Mouse (Mus musculus): Measurements from ENCODE around the gene Slc23a2. TPM values are rescaled to one million over a fixed set of nuclear protein-coding genes. Genes with fewer than 3 reads are reported as not detected.

Gene Slc23a2
- total RNA-seq, 4 experiments from 2014 or later = 102 to 154 (median 134) TPM

DNA sequence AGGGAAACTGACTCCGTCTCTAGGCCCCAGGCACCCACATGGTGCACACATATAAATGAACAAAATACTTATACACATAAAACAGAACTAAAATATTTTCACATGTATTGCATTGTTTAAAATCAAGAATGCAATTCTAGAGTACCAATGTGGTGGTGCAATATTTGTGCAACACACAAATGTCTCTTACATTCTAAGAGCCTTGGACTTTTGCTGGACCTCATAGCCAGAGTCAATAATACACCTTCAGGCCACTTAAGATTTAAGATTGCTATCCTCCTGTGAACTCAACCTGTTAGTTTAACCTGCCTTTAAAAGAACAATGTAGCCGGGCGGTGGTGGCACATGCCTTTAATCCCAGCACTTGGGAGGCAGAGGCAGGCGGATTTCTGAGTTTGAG lies 98.2 kb downstream of the Slc23a2 start:
- no peak for DNase-seq

DNA sequence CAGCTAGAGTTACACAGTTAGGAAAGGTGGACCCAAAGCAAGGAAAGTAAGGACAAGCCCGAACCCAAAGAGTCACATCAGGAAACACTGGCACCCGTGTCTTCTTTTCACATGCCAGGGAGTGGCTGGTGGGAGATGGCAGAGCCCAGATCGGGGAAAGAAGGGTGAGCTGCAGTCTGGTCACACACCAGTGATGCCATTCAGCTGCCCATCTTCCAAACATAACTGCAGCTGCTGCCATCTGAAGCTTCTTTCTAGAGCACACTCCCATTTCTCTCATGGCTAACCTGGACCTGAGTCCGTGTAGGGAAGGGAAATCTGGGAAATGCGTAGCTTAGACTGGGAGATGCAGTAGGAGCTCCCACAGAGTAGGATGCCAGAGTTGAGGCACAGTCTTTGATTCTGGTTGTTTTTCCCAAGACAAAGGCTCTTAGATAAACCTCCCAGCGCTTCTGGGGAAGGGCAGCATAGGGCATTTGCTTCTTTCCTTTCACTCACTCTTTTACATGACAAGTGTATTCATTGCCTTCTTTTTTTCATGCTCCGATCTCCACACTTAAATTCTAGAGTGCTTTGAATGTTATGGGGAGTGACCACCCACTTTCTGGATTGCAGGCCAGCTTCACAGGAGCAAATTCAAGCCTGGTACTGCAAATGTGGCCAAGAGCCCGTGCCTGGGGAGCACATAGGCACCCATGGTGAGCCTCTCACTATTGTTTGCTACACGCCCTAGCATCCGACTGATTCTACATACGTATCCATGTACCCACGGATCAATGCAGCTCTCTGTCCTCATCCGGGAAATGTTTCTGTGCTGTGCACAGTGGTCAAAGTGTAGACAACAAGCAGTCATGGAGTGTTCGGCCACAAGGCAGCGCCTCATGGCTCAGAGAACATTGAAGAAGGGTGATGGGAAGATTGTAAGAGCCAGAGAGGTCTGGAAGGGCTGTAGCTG lies 100.3 kb downstream of the Slc23a2 start:
- no peak for DNase-seq

DNA sequence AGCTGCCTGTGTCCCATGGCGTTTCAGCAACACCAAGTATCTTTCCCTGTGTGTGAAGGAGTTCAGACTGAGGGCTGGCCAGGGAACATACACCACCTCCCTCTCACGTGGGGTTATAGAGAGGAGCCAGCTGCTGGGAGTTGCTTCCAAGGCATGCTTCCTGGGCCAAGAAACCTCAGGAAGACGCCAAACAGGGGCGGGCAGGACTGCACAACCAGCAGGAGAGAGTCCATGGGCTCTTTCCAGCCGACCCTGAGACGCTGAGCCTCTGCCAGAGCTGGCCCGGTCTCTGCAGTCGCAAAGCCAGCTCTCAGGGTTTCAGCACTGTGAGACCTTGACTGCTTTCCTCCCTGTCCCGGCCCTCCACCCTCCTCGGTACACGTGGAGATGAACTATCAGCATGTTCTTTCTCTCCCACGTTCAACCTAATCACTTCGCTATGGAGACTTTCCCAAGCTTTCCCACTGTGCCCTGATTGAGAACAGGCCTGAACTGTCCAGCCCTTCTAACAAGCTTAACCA lies 101.7 kb downstream of the Slc23a2 start:
- peak; percentile 75 for DNase-seq

DNA sequence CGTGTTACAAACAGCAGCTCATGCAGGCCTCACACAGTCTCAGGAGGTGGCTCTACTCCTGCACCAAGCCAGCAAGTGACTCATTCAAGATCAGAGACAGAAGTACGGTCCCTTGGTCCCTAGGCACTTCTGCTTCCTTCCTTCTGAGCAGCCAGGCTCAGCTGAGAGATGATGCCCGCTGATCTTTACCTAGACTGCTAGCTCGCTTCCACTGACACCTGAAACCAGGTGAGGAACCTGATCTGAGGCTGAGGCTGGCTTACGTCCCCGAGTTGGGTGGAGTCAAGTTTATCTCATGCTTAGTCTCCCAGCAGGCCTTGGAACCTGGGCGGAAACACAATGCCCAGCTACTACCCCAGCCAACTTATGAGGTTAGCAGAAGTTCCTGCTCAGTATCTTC lies 105.0 kb downstream of the Slc23a2 start:
- DNase-seq = no peak

DNA sequence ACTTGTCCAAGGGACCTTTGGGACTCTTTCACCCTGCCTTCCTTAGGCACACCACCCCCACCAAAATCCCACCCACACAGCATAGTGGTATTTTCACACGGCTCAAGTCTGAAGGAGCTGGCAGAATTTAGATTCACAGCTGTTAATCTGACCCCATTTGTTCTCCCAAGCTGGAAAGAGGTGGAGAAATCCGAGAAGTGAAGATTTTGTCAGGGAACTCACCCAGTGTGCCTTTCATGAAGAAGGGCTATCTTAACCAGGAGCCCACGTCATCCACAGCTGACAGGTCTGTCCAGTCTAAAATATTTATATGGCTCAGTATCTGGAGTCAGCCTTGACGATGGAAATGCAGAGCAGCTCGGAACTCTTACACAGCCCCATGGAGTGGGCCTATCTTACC lies 108.6 kb downstream of the Slc23a2 start:
- DNase-seq = no peak

DNA sequence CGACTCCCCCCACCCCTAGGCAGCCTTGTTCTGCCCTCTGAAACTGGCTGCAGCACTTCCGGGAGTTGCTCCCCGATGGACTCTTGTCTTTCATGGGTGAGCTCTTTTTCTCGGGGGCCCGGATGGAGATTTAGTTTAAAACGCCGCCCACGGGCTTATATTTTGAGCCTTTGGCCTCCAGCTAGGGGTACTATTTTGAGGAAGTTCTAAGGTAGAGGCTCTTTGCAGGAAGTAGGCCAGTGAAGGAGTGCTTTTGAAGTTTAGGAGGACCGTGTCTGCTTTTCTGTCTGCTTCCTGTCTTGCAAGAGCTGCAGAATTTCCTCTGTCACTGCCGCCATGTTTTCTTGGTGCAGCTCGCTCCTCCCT lies 109.5 kb downstream of the Slc23a2 start:
- DNase-seq = no peak

DNA sequence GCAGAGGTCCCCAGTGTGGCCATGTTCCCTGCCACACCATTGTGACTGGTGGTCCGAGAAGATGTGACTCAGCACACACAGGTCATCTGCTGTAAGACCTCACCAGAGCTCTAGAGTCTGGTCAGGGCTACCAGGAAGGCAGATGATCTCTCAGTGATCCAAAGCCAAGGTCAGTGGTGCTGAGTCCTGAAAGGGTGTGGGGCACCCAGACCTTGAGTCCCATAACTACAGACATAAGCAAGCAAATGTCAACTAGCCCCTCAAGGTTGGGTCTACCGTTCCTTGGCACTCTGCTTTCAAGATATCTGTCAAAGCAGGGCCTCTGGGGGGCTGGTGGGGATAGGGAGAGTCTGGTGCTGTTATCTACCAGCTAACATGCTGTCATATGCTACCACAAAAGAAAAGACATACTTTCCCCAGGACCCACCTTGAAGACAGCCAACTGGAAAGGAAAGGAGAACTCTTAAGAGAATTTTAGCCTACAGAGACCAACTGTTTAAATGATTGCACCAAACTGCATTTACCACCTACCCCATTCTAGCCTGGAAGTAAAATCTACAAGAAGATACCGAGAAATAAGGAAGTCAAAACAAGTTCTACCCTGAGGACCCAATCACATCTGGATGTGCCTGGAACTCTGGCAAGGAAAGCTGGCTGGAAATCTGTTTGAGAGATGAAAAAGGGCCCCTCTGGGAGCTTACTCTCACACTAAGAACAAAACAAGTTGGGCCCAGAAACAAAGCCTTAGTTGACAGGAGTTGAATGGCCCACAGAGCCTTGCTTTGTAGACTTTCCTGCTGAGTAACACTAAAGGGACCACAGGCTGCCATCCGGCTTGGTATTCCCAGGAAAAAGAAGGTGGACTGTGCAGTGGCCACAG lies 110.1 kb downstream of the Slc23a2 start:
- no peak for DNase-seq

DNA sequence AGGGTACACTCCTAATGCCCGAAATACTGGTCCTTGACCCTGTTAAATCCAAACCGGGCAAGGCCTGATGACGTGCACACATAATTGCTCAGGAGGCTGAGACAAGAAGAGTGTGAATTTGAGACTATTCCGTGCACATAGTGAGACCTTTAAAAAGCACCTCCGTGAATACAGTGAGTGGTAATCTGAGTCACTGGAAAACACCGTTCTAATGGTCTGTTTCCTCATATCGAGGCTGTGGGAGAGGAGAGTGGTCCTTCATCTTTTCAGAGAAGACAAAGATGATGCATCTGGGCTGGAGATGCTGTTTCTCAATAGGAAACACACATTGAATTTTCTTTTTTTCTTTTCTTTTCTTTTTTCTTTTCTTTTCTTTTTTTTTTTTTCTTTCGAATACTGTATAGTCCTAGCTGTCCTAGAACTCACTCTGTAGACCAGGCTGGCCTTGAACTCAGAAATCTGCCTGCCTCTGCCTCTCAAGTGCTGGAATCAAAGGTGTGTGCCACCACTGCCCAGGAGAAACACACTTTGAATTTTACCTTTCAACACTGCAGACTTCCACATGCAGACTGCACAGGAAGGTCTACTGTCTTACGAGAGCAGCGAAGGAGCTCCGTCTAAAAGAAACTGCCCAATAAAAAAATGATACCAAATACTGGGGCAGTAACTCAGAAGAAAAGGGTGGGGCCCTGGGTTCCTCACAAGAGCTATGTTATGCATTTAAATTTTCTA lies 113.4 kb downstream of the Slc23a2 start:
- DNase-seq = no peak

DNA sequence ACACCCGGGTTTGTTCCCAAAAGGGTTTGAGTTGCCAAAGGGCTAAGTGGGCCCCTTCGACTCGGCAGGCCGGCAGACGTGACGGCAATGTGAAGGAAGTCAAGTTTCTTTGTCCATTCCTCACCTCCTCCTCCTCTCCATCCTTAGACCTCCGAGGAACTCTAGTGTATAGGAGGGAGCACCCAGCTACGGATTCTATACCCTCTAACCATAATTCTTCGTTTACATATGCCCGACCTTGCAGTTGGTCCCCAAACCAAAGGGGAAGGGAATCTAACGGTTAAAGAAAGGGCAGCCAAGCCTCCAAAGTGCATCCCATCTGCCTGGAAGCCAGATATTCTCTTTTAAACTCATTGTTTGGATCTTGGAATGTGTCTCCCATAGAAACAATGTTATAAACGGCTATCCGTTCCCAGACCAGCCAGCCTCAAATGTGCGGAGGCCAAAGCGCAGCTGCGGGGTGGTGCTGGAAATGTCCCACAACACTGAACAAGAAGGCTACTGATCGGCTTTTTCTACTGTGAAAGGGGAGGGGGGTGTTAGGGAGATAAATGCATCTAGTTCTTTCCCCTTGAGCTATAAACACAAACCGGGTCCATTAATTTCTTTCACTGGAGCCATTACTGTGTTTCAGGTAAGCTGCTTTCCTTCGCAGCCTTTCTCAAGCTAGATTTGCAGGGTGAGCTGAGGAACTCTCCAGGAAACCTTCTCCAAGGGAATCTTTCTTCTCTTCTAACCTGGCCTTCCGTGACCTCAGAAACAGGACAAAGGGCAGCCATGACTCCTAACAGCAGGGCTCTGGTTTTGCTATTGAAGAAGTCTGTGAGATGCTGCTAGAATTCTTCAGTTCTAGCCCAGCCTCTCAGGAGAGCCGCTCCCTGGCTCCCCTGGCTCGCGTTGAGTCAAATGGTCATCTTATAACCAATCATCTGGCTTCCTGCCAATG lies 114.2 kb downstream of the Slc23a2 start:
- DNase-seq = no peak

DNA sequence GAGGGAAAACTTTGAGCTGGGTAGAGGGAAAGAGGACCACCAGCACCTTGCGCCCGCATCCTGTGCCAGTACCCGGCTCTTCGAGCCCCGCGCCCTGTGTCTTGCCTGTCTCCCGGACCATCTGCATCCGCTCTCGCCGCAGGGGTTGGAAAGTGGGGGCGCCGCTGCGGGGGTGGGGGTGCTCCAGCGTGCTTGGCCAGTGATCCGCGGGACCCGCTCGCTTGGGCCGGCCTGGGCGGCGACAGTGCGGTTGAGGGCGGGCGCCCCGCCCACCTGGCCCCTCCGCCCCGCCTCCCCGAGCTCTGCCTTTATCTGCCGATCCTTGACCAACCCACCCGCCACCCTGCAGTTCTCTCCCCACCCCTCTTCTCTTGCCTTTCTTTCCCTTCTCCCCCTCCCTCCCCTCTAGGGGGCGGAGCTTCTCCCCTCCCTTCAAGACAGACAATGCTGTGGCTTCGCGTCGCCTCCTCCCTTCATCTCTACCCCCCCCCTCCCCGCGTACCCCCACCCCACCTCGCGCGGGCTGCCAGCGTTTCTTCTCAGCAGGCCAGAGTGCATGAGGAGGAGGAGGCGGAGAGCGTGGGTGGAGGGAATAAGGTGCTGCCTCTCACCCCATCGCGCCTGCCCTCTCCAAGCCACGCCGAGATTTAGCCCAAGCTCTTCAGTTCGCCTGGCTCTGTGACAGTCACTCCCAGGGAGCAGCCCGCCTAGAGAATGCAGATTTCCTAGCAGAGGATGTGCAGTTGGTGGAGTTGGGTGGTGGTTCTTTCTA lies 115.1 kb downstream of the Slc23a2 start, which contains the start of gene Rassf2:
Gene Rassf2 (minus strand): TSS at position 613 of the 772 bp plus-strand sequence.
- DNase-seq = peak; percentile 70

DNA sequence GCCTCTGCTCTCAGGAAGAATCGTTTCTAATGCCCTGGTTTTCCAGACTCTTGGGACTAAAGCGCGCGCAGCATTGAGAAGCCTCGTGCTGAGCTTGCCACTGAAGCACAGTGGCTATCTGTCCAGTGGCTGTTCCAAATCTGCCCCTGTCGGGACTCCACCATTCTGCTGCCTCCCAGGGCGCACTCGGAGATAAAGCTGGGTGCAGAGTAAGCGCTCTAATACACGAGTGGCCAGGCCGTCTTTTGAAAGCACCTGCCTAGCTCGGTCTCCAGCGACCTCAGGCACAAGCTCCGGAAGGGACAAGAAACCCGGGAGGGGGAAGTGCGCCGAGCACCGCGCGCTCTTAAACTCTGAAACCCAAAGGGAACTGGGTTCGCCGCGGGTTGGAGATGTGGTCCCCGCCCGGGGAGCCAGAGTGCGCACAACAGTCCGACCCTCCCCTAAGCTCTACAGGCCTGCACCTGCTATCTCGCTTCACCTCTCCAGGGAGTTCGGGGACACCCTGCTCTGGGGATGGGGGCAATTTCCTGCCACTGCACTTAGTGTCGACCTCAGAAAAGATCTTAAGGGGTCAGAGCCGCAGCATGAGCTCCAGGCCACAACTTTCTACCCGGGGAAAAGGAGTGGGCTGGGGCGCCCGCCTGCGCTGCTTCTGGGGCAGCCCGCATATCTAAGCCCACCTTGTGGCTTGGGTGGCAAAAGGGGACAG lies 115.9 kb downstream of the Slc23a2 start:
- DNase-seq = no peak

DNA sequence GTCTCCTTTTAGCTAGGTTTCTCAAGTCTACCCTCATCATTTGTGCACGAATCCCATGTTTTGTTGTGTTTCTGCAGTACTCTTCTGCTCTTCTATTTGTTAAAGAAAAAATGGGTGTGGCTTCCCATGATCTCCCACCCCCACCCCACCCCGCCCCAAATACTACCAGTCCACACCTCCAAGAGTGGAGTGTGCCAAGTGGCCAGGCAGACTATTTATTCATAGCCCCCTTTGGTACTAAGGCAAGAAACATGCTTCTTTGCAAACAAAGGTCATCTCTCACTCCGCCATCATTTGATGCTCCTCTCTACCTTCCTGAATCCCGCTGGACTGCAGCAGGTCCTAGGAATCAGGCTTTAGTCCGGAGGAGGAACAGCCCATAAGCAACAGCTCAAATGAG lies 116.8 kb downstream of the Slc23a2 start:
- DNase-seq = no peak

DNA sequence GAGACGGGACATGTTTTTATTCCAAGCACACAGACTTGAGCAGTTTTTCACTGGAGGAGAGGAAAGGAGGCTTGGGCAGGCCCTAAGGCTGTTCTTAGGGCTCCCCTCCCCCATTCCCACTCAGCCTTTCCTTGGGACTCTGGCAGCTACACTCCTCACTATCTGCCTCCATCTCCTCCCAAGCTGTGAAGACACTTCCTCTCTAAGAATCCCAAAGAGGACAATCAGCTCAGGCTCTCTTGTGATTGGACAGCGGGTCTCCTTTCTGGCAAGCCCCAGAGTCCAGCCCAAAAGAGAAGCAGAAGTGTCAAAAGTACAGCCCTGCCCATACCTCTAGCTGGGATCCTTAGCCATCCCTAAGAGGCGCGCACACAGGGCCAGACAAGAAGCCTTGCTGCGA lies 117.5 kb downstream of the Slc23a2 start:
- DNase-seq = no peak

DNA sequence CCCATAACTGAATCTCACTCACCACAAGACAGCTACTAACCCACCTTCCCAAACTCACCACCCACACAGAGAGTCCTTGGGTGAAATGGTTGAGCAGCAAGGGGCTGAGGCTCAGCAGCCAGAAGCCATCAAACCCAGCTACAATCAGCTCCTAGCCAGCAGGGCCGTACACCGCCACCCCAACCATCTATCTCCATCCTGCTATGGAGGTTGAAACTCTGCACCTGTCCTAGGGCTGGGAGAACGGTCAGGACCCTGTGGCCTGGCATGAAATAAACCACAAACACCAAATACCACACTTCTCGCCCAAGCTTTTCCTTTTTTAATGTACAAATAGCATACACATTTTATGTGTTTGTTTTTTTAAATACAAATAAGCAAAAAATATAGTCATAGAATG lies 120.9 kb downstream of the Slc23a2 start:
- no peak for DNase-seq

DNA sequence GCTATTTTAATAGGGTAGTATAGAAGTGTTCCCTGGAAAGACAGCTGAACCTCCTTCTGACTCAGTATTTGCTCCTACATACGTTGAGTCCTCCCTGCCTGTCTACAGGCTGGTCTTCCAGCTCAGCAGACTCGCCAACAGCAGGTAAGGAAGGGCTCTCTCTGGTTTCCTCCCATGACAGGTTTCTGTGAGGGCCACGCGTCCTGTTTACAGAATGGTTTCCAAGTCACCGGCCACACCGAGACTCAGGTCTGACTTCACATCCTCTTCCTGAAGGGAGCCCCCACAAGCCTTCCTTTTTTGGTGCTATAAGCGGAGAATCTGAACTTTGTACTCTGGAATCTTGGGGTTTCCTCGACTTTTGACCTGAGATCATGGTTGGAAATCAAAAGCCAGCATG lies 122.3 kb downstream of the Slc23a2 start:
- DNase-seq = no peak

DNA sequence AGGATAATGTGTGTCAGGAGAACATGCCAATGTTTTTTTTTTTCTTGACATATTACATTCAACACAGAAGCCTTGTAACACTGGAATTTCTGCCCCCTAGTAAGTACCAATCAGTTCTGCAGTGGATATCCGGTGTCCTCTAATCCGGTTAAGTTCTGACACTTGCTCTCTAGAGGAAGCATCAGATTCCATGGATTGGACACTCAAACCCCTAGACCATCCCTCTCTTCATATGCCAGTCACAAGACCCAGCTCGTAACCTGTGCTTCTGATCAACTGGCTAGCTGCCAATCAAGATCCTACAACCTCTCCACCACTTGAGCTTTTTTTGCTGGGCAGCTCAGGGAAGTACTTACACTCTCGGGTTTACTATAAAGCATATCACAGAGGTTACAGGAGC lies 123.3 kb downstream of the Slc23a2 start:
- no peak for DNase-seq

DNA sequence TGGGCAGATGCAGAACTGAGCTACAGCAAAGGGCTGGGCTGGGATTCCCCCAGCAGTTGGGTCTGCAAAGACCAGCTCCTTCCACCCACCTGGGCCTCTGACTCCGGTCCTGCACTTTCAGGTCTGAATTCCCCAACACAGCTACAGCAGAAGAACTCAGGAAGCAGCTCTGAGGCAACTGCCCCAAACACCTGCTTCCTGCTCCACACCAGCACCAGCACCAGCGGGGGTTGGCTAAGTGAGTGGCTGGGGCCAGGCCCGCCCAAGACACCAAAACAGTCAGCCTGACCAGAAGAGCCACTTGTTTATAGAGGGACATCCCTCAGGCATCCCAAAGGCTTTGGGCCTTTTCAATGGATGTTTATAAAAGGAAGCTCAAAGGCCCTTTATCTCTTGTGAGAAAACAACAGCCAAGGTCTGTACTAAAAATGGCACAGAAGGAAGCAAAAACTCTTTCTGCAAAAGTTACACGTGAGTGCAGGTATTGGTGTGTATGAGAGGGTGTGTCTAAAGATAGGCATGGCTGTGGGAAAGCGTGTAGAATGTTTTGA lies 123.8 kb downstream of the Slc23a2 start:
- no peak for DNase-seq

DNA sequence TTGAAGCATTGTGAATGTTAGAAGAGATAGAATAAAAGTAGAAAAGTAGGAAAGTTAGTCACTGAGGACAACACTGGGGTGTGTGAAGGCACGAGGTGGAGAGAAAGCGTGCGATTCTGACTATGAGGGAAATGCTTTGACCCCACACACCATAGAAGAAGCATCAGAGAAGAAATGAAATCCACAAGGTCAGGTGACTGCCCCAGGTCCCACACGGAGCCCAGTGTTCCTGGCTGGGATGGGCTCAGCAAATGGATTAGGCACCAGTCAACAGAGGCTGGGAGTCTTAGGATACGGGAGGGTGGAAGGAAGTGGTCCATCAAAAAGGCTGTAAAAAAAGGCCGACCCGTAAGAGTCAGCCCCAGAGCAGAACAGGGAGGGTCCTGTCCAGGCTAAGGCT lies 124.5 kb downstream of the Slc23a2 start:
- no peak for DNase-seq

DNA sequence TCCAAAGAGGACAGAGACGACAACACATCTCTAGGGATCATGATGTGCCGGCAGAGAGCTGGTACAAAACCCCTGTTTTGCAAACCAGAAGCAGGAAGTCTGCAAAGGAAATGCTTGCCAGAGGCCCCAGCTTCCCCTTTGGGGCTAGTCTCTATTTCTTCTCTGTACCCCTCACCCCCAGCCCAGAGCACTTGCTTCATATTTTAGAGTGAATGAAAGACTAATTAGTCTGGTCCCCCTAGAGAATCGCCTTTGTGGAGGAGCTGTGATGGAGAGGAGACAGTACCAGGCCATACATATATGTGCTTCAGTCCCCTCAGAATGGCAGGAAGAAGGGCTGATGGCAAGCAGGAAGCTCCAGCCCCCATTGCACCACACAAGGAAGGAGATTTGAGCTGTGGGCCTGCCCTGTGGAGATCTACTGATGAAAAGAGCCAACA lies 125.5 kb downstream of the Slc23a2 start:
- DNase-seq = no peak

Data from adrenal gland, adult 8-10 months (tissue).